Mouse (Mus musculus): Measurements from ENCODE around the gene St7.

Gene St7

GRCm38 (mm10) chr6:17719423-17719822, 26.7 kb downstream of the St7 start:
- no peak for DNase-seq (ENCODE audit: low read depth, low spot score)

GRCm38 (mm10) chr6:17720022-17720421, 27.3 kb downstream of the St7 start:
- DNase-seq (ENCODE audit: low read depth, low spot score), result no peak

- DNase-seq (ENCODE audit: low read depth, low spot score), result no peak
These were observed 29.0 kb downstream of the St7 start for GRCm38 (mm10) chr6:17721706-17722105.

- peak; percentile 34 for DNase-seq (ENCODE audit: low read depth, low spot score)
These were observed 33.2 kb downstream of the St7 start for GRCm38 (mm10) chr6:17725841-17726460.

- no peak for DNase-seq (ENCODE audit: low read depth, low spot score)
These were observed 34.5 kb downstream of the St7 start for GRCm38 (mm10) chr6:17727241-17727640.

- no peak for DNase-seq (ENCODE audit: low read depth, low spot score)
These were observed 35.4 kb downstream of the St7 start for GRCm38 (mm10) chr6:17727891-17728790.

GRCm38 (mm10) chr6:17730122-17730521, 37.4 kb downstream of the St7 start:
- no peak for DNase-seq (ENCODE audit: low read depth, low spot score)

GRCm38 (mm10) chr6:17731694-17732093, 39.0 kb downstream of the St7 start:
- no peak for DNase-seq (ENCODE audit: low read depth, low spot score)

- no peak for DNase-seq (ENCODE audit: low read depth, low spot score)
These were observed 41.2 kb downstream of the St7 start for GRCm38 (mm10) chr6:17733951-17734411.

GRCm38 (mm10) chr6:17737262-17737948, 44.7 kb downstream of the St7 start:
- DNase-seq (ENCODE audit: low read depth, low spot score), result no peak

- DNase-seq (ENCODE audit: low read depth, low spot score), result no peak
These were observed 47.4 kb downstream of the St7 start for GRCm38 (mm10) chr6:17740128-17740527.

GRCm38 (mm10) chr6:17741639-17742038, 48.9 kb downstream of the St7 start:
- no peak for DNase-seq (ENCODE audit: low read depth, low spot score)

- no peak for DNase-seq (ENCODE audit: low read depth, low spot score)
These were observed 49.5 kb downstream of the St7 start for GRCm38 (mm10) chr6:17742209-17742608.

- DNase-seq (ENCODE audit: low read depth, low spot score), result no peak
These were observed 50.6 kb downstream of the St7 start for GRCm38 (mm10) chr6:17743325-17743724.

GRCm38 (mm10) chr6:17747724-17748123, 55.0 kb downstream of the St7 start:
- DNase-seq (ENCODE audit: low read depth, low spot score), result no peak

GRCm38 (mm10) chr6:17748866-17749582, 56.3 kb downstream of the St7 start:
- DNase-seq (ENCODE audit: low read depth, low spot score), result peak; percentile 70

GRCm38 (mm10) chr6:17749596-17749995, 56.9 kb downstream of the St7 start:
- no peak for DNase-seq (ENCODE audit: low read depth, low spot score)

GRCm38 (mm10) chr6:17750041-17750660, 57.4 kb downstream of the St7 start:
- no peak for DNase-seq (ENCODE audit: low read depth, low spot score)

GRCm38 (mm10) chr6:17750957-17751356, 58.2 kb downstream of the St7 start:
- DNase-seq (ENCODE audit: low read depth, low spot score), result no peak

GRCm38 (mm10) chr6:17755902-17756301, 63.2 kb downstream of the St7 start:
- DNase-seq (ENCODE audit: low read depth, low spot score), result no peak

- no peak for DNase-seq (ENCODE audit: low read depth, low spot score)
These were observed 65.8 kb downstream of the St7 start for GRCm38 (mm10) chr6:17758568-17758967.
